Mouse (Mus musculus) liver, adult (tissue): ENCODE results near the gene Vmp1.

Source experiments
- GATA4 ChIP-seq: IDR thresholded peaks from 2 replicates; pipeline ENCODE4 v1.6.1; 2014; ENCODE audit warnings: mild to moderate bottlenecking, low read length; ENCODE audit not compliant: insufficient replicate concordance

Vmp1 gene

GRCm38 (mm10) chr11:86587830-86588229 lies 95.8 kb downstream of the Vmp1 start:
- no peak for TF ChIP-seq GATA4

DNA sequence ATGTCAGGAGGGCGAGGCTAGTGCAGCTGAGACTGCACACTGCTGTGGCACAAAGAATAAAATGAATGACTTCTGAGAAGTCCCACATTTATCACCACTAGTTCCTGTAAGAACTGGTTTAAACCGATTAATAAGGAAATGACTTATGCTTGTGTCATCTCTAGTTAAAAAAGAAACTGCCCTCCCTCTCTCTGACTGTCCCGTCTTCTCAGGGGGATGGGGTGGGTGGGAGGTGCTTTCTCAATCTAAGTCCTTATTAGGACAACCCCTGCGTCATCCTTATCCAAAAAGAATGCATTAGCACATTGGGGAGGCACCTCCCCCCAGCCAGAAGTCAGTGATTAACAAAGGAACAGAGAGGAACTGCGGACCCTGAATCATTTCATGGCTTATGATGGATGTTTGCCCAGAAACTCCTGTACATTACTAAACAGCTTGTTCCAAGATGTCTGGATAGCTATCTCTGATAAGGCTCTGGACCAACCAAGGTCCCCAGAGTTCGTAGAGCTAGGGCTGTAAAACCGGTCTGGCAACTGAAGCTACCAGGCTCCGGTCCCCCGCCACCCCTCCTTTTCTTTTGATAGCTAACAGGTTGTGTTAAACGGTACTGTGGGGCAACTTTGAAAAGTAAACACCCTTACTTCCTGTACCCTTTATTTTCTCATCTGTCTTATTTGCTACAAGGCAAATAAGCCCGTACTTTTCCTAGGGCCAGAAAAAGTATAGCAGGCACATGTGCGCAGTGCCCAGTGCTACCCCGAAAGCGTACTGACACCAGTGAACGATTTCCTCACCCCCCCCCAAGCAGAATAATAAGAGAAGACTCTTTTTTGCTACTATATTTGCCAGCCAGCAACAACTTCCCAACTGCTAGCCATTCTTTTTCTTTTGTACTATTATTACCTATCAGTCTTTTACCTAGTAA lies 96.5 kb downstream of the Vmp1 start:
- TF ChIP-seq GATA4 = peak; percentile 94

GRCm38 (mm10) chr11:86586177-86586867 lies 97.3 kb downstream of the Vmp1 start:
- no peak for TF ChIP-seq GATA4

DNA sequence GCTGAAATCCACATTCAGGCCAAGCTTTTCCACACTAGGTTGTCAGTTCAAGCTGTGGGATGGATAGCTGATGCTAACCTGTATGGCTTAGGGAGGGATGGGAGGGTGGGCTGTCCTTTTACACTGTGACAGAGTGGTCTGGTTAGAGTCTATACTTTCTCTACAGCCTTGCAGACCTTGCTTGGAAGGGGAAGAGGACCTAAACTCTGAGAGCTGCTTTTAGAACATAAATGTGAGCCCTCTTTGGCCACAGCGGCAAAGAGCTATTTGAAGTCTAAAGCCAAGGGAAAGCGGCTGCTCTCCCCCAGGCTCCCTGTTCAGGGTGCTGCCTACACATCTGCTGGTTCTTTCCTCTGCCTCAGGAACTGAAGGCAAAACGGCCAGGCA lies 98.0 kb downstream of the Vmp1 start:
- TF ChIP-seq GATA4 = no peak

- no peak for TF ChIP-seq GATA4
Measured at GRCm38 (mm10) chr11:86584898-86585597, 98.6 kb downstream of the Vmp1 start.

GRCm38 (mm10) chr11:86583990-86584897 lies 99.4 kb downstream of the Vmp1 start:
- no peak for TF ChIP-seq GATA4

DNA sequence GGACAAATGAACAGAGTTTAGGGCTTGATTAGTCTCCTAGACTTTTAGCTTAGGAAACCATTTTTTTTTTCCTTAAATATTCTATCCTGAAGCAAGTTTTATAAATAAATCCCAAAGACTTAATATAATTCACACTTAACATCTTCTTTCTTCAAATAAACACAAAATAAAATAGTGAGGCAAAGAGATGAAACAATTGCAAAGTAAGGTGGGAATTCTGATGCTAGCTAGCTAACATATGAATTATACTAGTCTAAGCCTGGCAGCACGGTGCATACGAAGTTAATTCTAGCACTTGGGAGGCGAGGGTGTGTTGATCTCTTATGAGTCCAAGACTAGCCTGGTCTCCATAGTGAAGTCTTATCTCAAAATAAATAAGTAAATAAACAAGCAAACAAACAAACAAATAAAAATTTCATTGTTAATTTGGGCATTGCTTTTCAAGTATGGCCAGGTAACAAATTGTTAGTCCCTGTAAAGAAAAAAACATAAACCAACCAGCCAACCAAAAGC lies 100.3 kb downstream of the Vmp1 start:
- no peak for TF ChIP-seq GATA4

DNA sequence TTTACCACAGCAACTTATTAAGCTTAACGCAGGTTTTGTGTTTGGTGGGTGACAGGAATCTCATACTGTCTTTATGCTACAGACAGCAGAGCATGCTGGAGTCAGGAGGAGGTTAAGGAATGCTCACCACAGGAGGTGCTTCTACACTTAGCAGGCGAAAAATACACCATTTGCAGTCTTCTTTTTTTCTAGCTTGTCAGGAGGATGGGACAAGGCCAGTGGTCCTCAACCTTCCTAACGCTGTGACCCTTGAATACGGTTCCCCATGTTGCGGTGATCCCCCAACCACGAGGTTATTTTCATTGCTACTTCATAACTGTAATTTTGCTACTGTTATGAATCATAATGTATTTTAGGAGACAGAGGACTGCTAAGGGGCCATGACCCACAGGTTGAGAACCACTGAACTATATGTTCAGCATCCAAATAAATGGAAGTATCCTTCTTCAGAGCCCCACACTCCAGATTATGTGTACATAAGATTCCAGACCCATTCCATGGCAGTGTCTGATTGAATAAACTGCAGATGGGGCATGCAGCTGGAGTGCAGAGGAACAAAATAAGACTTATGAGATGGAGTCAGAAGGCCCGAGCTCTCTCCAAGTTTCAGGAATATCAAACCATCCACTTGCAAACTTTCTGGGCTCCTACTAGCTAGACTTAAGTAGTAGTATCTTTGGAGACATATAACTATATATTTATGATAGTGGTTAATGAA lies 100.9 kb downstream of the Vmp1 start:
- TF ChIP-seq GATA4 = no peak

DNA sequence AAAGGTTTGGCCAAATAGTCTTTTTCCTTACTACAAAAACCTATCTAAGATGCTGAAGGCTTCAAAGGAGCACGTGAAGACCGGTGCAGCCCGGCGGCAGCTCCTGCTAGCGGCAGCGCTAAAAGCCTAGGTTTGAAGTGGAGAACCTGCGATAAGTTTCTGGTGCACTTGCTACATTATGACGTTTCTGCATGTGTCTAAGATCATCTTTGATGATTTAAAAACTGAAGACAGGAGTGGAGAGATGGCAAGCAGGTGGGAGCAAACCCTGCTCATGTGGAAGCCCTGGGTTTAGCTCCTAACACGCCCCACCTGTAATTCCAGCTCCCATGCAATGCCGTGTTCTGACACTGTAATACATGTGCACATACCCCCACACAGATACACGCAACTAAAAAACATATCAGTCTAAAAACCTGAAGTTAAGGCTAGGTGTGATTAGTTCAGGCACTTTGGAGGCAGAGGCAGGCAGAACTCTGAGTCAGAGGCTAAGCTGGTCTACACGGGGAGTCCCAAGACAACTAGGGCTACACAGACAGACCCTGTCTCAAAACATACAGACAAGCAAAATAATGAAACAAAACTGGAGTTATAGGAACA lies 101.6 kb downstream of the Vmp1 start:
- TF ChIP-seq GATA4 = no peak

DNA sequence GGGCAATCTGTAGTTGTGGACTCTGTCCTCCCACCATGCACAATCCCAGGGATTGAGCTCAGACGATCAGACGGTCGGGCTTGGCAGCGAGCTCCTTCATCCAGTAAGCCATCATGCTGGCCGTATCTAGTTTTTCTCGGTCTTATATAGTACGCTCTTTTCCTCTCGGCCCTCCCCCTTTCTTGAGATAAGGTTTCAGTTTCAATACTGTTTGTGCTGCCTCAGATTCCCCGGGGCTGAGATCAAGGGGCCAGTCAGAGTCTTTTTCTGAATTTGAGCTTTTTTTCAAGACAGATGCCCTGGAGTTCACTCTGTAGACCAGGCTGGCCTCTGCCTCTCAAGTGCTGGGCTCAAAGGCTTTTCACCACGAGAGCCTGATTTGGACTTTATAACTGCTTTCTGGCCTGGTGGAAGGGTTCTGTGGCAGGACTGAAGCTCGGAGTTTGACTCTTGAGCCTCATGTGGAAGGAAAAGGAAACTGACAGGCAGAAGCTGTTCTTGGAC lies 102.3 kb downstream of the Vmp1 start:
- peak; percentile 86; the same call in 1 of the 2 replicates for TF ChIP-seq GATA4

GRCm38 (mm10) chr11:86580319-86581113 lies 103.1 kb downstream of the Vmp1 start:
- TF ChIP-seq GATA4 = no peak

- TF ChIP-seq GATA4 = no peak
Measured at GRCm38 (mm10) chr11:86579731-86580318, 103.8 kb downstream of the Vmp1 start.
